Mouse (Mus musculus): ENCODE results near the gene Kcnh4.

The Kcnh4 gene

GRCm38 (mm10) chr11:100710977-100711376, 48.8 kb downstream of the Kcnh4 start:
- no peak for DNase-seq (ENCODE audit: extremely low spot score, low read depth, low spot score)

- DNase-seq (ENCODE audit: extremely low spot score, low read depth, low spot score): no peak
These were observed 49.2 kb downstream of the Kcnh4 start for GRCm38 (mm10) chr11:100710528-100710927.

- DNase-seq (ENCODE audit: extremely low spot score, low read depth, low spot score): no peak
These were observed 50.4 kb downstream of the Kcnh4 start for GRCm38 (mm10) chr11:100709201-100709810.

GRCm38 (mm10) chr11:100705095-100705747, 54.5 kb downstream of the Kcnh4 start:
- no peak for DNase-seq (ENCODE audit: extremely low spot score, low read depth, low spot score)

GRCm38 (mm10) chr11:100703851-100704531, 55.8 kb downstream of the Kcnh4 start, which contains the start of gene Dhx58:
TSS of gene Dhx58 (minus strand) at chr11:100704271.
- DNase-seq (ENCODE audit: extremely low spot score, low read depth, low spot score): no peak

GRCm38 (mm10) chr11:100703366-100703765, 56.4 kb downstream of the Kcnh4 start:
- DNase-seq (ENCODE audit: extremely low spot score, low read depth, low spot score): no peak

GRCm38 (mm10) chr11:100702906-100703305, 56.8 kb downstream of the Kcnh4 start:
- DNase-seq (ENCODE audit: extremely low spot score, low read depth, low spot score): no peak

GRCm38 (mm10) chr11:100702081-100702851, 57.5 kb downstream of the Kcnh4 start:
- DNase-seq (ENCODE audit: extremely low spot score, low read depth, low spot score): no peak

GRCm38 (mm10) chr11:100701301-100701700, 58.4 kb downstream of the Kcnh4 start:
- no peak for DNase-seq (ENCODE audit: extremely low spot score, low read depth, low spot score)

- no peak for DNase-seq (ENCODE audit: extremely low spot score, low read depth, low spot score)
These were observed 59.0 kb downstream of the Kcnh4 start for GRCm38 (mm10) chr11:100700710-100701109.

- no peak for DNase-seq (ENCODE audit: extremely low spot score, low read depth, low spot score)
These were observed 61.8 kb downstream of the Kcnh4 start for GRCm38 (mm10) chr11:100697921-100698320.

- no peak for DNase-seq (ENCODE audit: extremely low spot score, low read depth, low spot score)
These were observed 64.8 kb downstream of the Kcnh4 start for GRCm38 (mm10) chr11:100694926-100695325.

GRCm38 (mm10) chr11:100693154-100693553, 66.6 kb downstream of the Kcnh4 start:
- no peak for DNase-seq (ENCODE audit: extremely low spot score, low read depth, low spot score)

GRCm38 (mm10) chr11:100692164-100692616, 67.6 kb downstream of the Kcnh4 start, which contains the start of gene Zfp385c:
TSS of gene Zfp385c (minus strand) at chr11:100692455.
- no peak for DNase-seq (ENCODE audit: extremely low spot score, low read depth, low spot score)

GRCm38 (mm10) chr11:100690389-100690788, 69.4 kb downstream of the Kcnh4 start:
- no peak for DNase-seq (ENCODE audit: extremely low spot score, low read depth, low spot score)

Data from hindlimb bud, embryonic 11.5 days (tissue).